Mouse (Mus musculus) c-Kit-positive CD71-positive TER-119-positive erythroid progenitor cells, embryonic 14.5 days (primary cell): ENCODE measurements around the gene Trp53bp1.
A peak's percentile ranks its signal among the peaks of the same experiment; 100 is the strongest.

ENCODE experiments used
- DNase-seq: peaks from one replicate; pipeline ENCODE4 v3.0.0-alpha.2; 2013; ENCODE audit warnings: low spot score

Gene Trp53bp1

GRCm38 (mm10) chr2:121271236-121271927 is at the start of gene Trp53bp1:
Trp53bp1 (minus strand) TSS chr2:121271407.
- peak; percentile 92 for DNase-seq

- DNase-seq, result no peak
Measured at GRCm38 (mm10) chr2:121316278-121316677, 45.1 kb upstream of the Trp53bp1 start.

- DNase-seq, result no peak
Measured at GRCm38 (mm10) chr2:121308997-121309416, 37.8 kb upstream of the Trp53bp1 start.

- DNase-seq, result no peak
Measured at GRCm38 (mm10) chr2:121300036-121300435, 28.8 kb upstream of the Trp53bp1 start.

GRCm38 (mm10) chr2:121299471-121299870 is 28.3 kb upstream of the Trp53bp1 start:
- no peak for DNase-seq

- no peak for DNase-seq
Measured at GRCm38 (mm10) chr2:121298131-121298530, 26.9 kb upstream of the Trp53bp1 start.

- DNase-seq, result no peak
Measured at GRCm38 (mm10) chr2:121297701-121298100, 26.5 kb upstream of the Trp53bp1 start.

- DNase-seq, result no peak
Measured at GRCm38 (mm10) chr2:121296754-121297231, 25.6 kb upstream of the Trp53bp1 start.

- DNase-seq, result no peak
Measured at GRCm38 (mm10) chr2:121295608-121296571, 24.7 kb upstream of the Trp53bp1 start.

GRCm38 (mm10) chr2:121294753-121295607 is 23.8 kb upstream of the Trp53bp1 start:
- no peak for DNase-seq

GRCm38 (mm10) chr2:121294182-121294581 is 23.0 kb upstream of the Trp53bp1 start:
- DNase-seq, result no peak

GRCm38 (mm10) chr2:121292316-121293013 is 21.3 kb upstream of the Trp53bp1 start:
- DNase-seq, result no peak

- DNase-seq, result no peak
Measured at GRCm38 (mm10) chr2:121289730-121290540, 18.7 kb upstream of the Trp53bp1 start.

- DNase-seq, result peak; percentile 87
Measured at GRCm38 (mm10) chr2:121288901-121289729, 17.9 kb upstream of the Trp53bp1 start, which contains the start of gene Map1a. Map1a (plus strand) TSS chr2:121289600.

- DNase-seq, result no peak
Measured at GRCm38 (mm10) chr2:121287850-121288249, 16.6 kb upstream of the Trp53bp1 start.

- no peak for DNase-seq
Measured at GRCm38 (mm10) chr2:121271928-121272516, 815 bp upstream of the Trp53bp1 start.

- no peak for DNase-seq
Measured at GRCm38 (mm10) chr2:121270521-121271235, 529 bp downstream of the Trp53bp1 start.

GRCm38 (mm10) chr2:121268446-121268845 is 2.8 kb downstream of the Trp53bp1 start:
- DNase-seq, result no peak
